Mouse (Mus musculus): ENCODE data around the gene Evi5. TPM values are rescaled to one million over a fixed set of nuclear protein-coding genes. Genes with fewer than 3 reads are reported as not detected.

Evi5 gene
- polyA plus RNA-seq, 1 experiment: 6.2 TPM

DNA sequence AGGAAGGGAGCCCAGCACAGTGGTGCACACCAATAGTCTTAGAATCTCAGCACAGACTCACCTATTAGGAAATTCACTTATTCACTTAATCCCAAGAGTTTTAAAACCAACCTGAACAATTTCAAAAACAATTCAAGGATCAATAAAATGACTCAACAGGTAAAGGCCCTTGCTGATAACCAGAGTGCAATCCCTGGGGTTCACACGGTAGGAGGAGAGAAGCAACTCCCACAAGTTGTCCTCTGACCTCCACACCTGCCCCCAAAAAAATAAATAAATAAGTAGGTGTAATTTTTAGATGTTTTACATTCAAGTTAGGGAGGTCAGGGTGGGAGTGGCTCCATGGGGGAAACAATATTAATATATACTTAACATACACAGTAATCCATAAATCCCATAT lies 52.4 kb downstream of the Evi5 start:
- H3K27ac ChIP-seq (ENCODE audit: insufficient read depth, low read length): no peak overlapping the region
- TF ChIP-seq CTCF (IDR thresholded peaks at IDR 0.05; ENCODE audit: extremely low read depth, insufficient read depth, insufficient read length, insufficient replicate concordance): no peak
- TF ChIP-seq POLR2A (IDR thresholded peaks at IDR 0.05; ENCODE audit: low read depth, low read length): no peak
- no peaks in the 10 kb centered on the region for H3K36me3 ChIP-seq (ENCODE audit: control insufficient read depth, insufficient read depth, low read length)
- no peak for DNase-seq (ENCODE audit: low read depth in 1 of 2, low spot score in 2 of 2)
- H3K4me3 ChIP-seq (ENCODE audit: extremely low read depth, insufficient read depth, insufficient read length): no peak overlapping the region
- H3K4me1 ChIP-seq (ENCODE audit: control insufficient read depth, insufficient read depth, insufficient read length): no peaks in the 10 kb centered on the region
- H3K27me3 ChIP-seq (ENCODE audit: control insufficient read depth, insufficient read depth, low read length): no peaks in the 10 kb centered on the region
- 96% methylated on average over 1 of the region's 1 CpGs for WGBS

DNA sequence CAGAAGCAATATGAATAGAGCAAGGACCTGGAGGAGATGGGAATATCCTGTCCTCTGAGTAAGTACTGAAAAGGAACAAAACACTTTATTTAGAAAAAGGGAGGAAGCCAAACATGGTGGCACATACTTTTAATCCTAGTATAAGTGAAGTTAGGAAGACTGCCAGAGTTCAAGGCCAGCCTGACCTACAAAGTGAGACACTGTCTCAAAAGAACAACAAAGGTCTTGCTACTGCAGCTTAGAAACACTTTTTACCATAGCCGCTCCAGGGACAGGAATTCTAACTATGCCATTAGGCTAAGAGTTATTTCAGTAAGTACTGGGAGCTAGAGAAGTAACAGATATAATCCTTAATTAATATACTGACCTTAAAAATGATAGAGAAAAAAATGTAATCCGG lies 60.3 kb downstream of the Evi5 start:
- H3K36me3 ChIP-seq (ENCODE audit: control insufficient read depth, insufficient read depth, low read length): peaks cover 7% of the 10 kb centered on the region
- no peak overlapping the region for H3K4me3 ChIP-seq (ENCODE audit: extremely low read depth, insufficient read depth, insufficient read length)
- H3K4me1 ChIP-seq (ENCODE audit: control insufficient read depth, insufficient read depth, insufficient read length): no peaks in the 10 kb centered on the region
- H3K27me3 ChIP-seq (ENCODE audit: control insufficient read depth, insufficient read depth, low read length): no peaks in the 10 kb centered on the region
- DNase-seq (ENCODE audit: low read depth in 1 of 2, low spot score in 2 of 2): no peak
- no peak for TF ChIP-seq CTCF (IDR thresholded peaks at IDR 0.05; ENCODE audit: extremely low read depth, insufficient read depth, insufficient read length, insufficient replicate concordance)
- TF ChIP-seq POLR2A (IDR thresholded peaks at IDR 0.05; ENCODE audit: low read depth, low read length): no peak
- whole genome bisulfite sequencing: 96% methylated on average over 2 of the region's 2 CpGs
- H3K27ac ChIP-seq (ENCODE audit: insufficient read depth, low read length): no peak overlapping the region

DNA sequence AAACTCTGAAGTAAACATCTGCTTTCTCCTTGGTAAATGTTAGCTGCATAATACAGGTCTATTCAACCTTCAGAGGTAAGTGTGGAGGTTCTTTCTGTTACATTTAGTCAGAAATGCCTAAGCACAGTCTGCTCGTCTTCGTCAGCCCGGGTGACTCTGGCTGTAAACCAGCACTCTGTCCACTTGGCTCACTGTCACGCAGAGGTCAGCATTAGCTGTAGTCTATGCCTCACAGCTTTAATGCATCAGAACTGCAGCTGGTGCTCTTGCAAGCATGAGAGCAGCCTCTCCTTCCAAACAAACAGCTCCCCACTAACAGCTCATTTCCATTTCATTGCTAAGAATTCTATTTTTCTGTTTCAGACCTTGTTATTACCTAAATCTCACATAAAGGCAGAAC lies 67.4 kb downstream of the Evi5 start:
- H3K36me3 ChIP-seq (ENCODE audit: control insufficient read depth, insufficient read depth, low read length): no peaks in the 10 kb centered on the region
- 90% methylated on average over 4 of the region's 4 CpGs for whole genome bisulfite sequencing
- H3K27me3 ChIP-seq (ENCODE audit: control insufficient read depth, insufficient read depth, low read length): no peaks in the 10 kb centered on the region

DNA sequence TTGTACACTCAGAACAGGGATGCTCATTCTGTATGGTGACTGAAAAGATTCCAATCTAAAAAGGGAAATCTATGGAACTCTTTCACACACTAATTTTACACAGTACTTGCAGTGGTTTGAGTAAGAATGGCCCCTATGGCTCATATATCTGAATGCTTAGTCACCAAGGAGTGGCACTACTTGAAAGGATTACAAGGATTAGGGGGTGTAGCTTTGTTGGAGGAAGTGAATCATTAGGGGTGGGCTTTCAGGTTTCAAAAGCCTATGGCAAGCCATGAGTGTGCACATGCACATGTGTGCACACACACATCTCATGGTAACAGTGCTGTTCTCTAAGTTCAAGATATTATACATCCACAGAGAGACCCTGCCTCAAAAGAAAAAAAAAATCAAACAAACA lies 72.3 kb downstream of the Evi5 start:
- H3K4me3 ChIP-seq (ENCODE audit: extremely low read depth, insufficient read depth, insufficient read length): no peak overlapping the region
- no peak for DNase-seq (ENCODE audit: low read depth in 1 of 2, low spot score in 2 of 2)
- H3K27ac ChIP-seq (ENCODE audit: insufficient read depth, low read length): no peak overlapping the region
- TF ChIP-seq CTCF (IDR thresholded peaks at IDR 0.05; ENCODE audit: extremely low read depth, insufficient read depth, insufficient read length, insufficient replicate concordance) (no peak), POLR2A (IDR thresholded peaks at IDR 0.05; ENCODE audit: low read depth, low read length) (no peak)
- no peaks in the 10 kb centered on the region for H3K27me3 ChIP-seq (ENCODE audit: control insufficient read depth, insufficient read depth, low read length)
- H3K36me3 ChIP-seq (ENCODE audit: control insufficient read depth, insufficient read depth, low read length): no peaks in the 10 kb centered on the region
- H3K4me1 ChIP-seq (ENCODE audit: control insufficient read depth, insufficient read depth, insufficient read length): no peaks in the 10 kb centered on the region

More for the DNA sequence above, 67.4 kb downstream of the Evi5 start:
- no peak for DNase-seq (ENCODE audit: low read depth in 1 of 2, low spot score in 2 of 2)
- no peak overlapping the region for H3K4me3 ChIP-seq (ENCODE audit: extremely low read depth, insufficient read depth, insufficient read length)
- TF ChIP-seq POLR2A (IDR thresholded peaks at IDR 0.05; ENCODE audit: low read depth, low read length): no peak
- TF ChIP-seq CTCF (IDR thresholded peaks at IDR 0.05; ENCODE audit: extremely low read depth, insufficient read depth, insufficient read length, insufficient replicate concordance): no peak
- H3K27ac ChIP-seq (ENCODE audit: insufficient read depth, low read length): no peak overlapping the region
- no peaks in the 10 kb centered on the region for H3K4me1 ChIP-seq (ENCODE audit: control insufficient read depth, insufficient read depth, insufficient read length)

DNA sequence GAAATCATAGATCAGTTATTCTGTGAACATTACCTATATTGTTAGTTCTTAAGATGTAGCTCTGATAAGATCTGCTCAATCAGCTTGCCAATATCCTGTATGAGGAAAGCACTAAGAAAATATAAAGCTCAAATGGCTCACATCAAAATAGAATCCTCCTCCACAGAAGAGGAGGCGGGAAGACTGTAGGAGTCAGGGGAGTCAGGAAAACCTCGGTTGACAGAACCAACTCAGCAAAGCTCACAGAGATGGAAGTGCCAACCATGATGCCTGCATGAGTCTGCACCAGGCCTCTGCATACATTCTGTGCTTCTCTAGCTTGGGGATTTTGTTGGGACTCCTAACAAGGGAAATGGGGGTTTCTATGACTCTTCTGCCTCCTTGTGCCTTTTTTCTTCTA lies 73.7 kb downstream of the Evi5 start:
- Histone ChIP-seq H3K36me3 (ENCODE audit: control insufficient read depth, insufficient read depth, low read length) (no peaks in the 10 kb centered on the region), H3K4me1 (ENCODE audit: control insufficient read depth, insufficient read depth, insufficient read length) (no peaks in the 10 kb centered on the region), H3K27me3 (ENCODE audit: control insufficient read depth, insufficient read depth, low read length) (no peaks in the 10 kb centered on the region), H3K4me3 (ENCODE audit: extremely low read depth, insufficient read depth, insufficient read length) (no peak overlapping the region), H3K27ac (ENCODE audit: insufficient read depth, low read length) (no peak overlapping the region)
- no peak for TF ChIP-seq POLR2A (IDR thresholded peaks at IDR 0.05; ENCODE audit: low read depth, low read length)
- TF ChIP-seq CTCF (IDR thresholded peaks at IDR 0.05; ENCODE audit: extremely low read depth, insufficient read depth, insufficient read length, insufficient replicate concordance): no peak
- no peak for DNase-seq (ENCODE audit: low read depth in 1 of 2, low spot score in 2 of 2)
- WGBS: 82% methylated on average over 2 of the region's 2 CpGs

DNA sequence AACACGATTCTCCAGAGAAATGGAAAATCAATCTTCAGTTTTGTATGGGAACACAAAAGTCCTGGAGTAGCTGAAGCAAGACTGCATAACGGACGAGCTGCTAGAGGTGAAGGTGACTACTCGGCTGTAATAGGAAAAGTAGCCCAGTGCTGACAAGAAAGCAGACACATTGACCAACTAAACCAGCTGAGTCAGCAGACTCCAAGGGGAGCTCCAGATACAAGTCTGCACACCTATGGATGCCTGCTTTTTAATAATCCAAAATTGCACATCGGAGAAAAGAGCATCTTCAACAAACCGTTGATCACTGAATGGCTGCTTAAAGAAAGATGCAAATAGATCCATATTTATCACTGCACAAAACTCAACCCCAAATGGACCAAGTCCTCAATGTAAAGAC lies 76.6 kb downstream of the Evi5 start:
- no peak overlapping the region for H3K4me3 ChIP-seq (ENCODE audit: extremely low read depth, insufficient read depth, insufficient read length)
- H3K36me3 ChIP-seq (ENCODE audit: control insufficient read depth, insufficient read depth, low read length): peaks cover 1% of the 10 kb centered on the region
- H3K27me3 ChIP-seq (ENCODE audit: control insufficient read depth, insufficient read depth, low read length): no peaks in the 10 kb centered on the region
- H3K27ac ChIP-seq (ENCODE audit: insufficient read depth, low read length): no peak overlapping the region
- no peak for TF ChIP-seq POLR2A (IDR thresholded peaks at IDR 0.05; ENCODE audit: low read depth, low read length)
- TF ChIP-seq CTCF (IDR thresholded peaks at IDR 0.05; ENCODE audit: extremely low read depth, insufficient read depth, insufficient read length, insufficient replicate concordance): no peak
- WGBS: 91% methylated on average over 6 of the region's 6 CpGs
- DNase-seq (ENCODE audit: low read depth in 1 of 2, low spot score in 2 of 2): no peak
- H3K4me1 ChIP-seq (ENCODE audit: control insufficient read depth, insufficient read depth, insufficient read length): no peaks in the 10 kb centered on the region

DNA sequence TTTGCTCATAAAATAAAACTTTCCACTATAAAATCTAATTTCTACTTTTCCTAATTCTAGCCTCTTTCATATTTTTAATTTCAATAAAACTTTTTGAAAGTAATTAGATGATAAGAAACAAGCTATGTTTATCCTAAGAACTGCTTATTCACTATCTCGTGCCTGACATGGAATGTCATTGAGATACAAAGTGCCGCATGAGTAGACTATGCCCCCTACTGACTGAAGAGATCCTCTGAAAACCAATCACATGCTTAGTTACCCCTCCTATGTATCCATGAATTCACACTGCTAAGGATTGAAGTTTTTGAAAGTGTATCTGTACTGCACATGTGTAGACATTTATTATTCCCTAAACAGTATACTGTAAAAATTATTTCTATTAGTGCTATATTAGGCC lies 81.0 kb downstream of the Evi5 start:
- H3K27me3 ChIP-seq (ENCODE audit: control insufficient read depth, insufficient read depth, low read length): no peaks in the 10 kb centered on the region
- no peak for DNase-seq (ENCODE audit: low read depth in 1 of 2, low spot score in 2 of 2)
- TF ChIP-seq CTCF (IDR thresholded peaks at IDR 0.05; ENCODE audit: extremely low read depth, insufficient read depth, insufficient read length, insufficient replicate concordance) (no peak), POLR2A (IDR thresholded peaks at IDR 0.05; ENCODE audit: low read depth, low read length) (no peak)
- no peak overlapping the region for H3K4me3 ChIP-seq (ENCODE audit: extremely low read depth, insufficient read depth, insufficient read length)
- no peak overlapping the region for H3K27ac ChIP-seq (ENCODE audit: insufficient read depth, low read length)
- H3K4me1 ChIP-seq (ENCODE audit: control insufficient read depth, insufficient read depth, insufficient read length): no peaks in the 10 kb centered on the region
- WGBS: 44% methylated on average over 2 of the region's 2 CpGs
- H3K36me3 ChIP-seq (ENCODE audit: control insufficient read depth, insufficient read depth, low read length): peaks cover 1% of the 10 kb centered on the region
